Mouse (Mus musculus) testis, adult 2 months (tissue): ENCODE results near the gene Kif7. TPM values are rescaled to one million over a fixed set of nuclear protein-coding genes. Genes with fewer than 3 reads are reported as not detected.

Experiments
- H3K27ac ChIP-seq: fragments of 200-500 bp; 2 replicates; pipeline ENCODE4 v1.5.1; 2012; ENCODE audit warnings: low read depth, low read length; ENCODE audit not compliant: control insufficient read depth, insufficient read depth
- H3K27me3 ChIP-seq: fragments of 200-500 bp; 2 replicates; pipeline ENCODE4 v1.6.1; 2012; ENCODE audit warnings: mild to moderate bottlenecking, low read length, moderate library complexity; ENCODE audit not compliant: control insufficient read depth, insufficient read depth
- H3K36me3 ChIP-seq: fragments of 200-500 bp; 2 replicates; pipeline ENCODE4 v1.6.1; 2012; ENCODE audit warnings: mild to moderate bottlenecking, low read length; ENCODE audit not compliant: control insufficient read depth, insufficient read depth
- H3K4me1 ChIP-seq: fragments of 200-500 bp; 2 replicates; pipeline ENCODE4 v1.6.1; 2012; ENCODE audit warnings: low read length; ENCODE audit not compliant: control insufficient read depth, insufficient read depth
- H3K4me3 ChIP-seq: fragments of 200-500 bp; 2 replicates; pipeline ENCODE4 v1.5.1; 2012; ENCODE audit warnings: low read depth, mild to moderate bottlenecking, low read length, moderate library complexity, mixed read lengths; ENCODE audit not compliant: control insufficient read depth
- CTCF ChIP-seq: fragments of 200-500 bp; IDR thresholded peaks from 2 replicates; pipeline ENCODE4 v1.5.1; 2012; ENCODE audit warnings: low read depth, mild to moderate bottlenecking, inconsistent platforms, low read length, moderate library complexity; ENCODE audit not compliant: control insufficient read depth, insufficient read depth, insufficient replicate concordance
- POLR2A ChIP-seq: fragments of 200-500 bp; IDR thresholded peaks from 2 replicates; pipeline ENCODE4 v1.6.1; 2012; ENCODE audit warnings: low read depth, mild to moderate bottlenecking, inconsistent platforms, low read length, moderate library complexity; ENCODE audit not compliant: control insufficient read depth
- polyA plus RNA-seq: library from polyadenylated mRNA; depleted of rRNA; stranded (reverse); fragments of >200 nt; gene quantifications from 2 replicates; pipeline ENCODE4 v1.2.3, GENCODE M21; 2012; rRNA removed

Gene Kif7
- polyA plus RNA-seq, 1 experiment: 1.3 TPM

DNA sequence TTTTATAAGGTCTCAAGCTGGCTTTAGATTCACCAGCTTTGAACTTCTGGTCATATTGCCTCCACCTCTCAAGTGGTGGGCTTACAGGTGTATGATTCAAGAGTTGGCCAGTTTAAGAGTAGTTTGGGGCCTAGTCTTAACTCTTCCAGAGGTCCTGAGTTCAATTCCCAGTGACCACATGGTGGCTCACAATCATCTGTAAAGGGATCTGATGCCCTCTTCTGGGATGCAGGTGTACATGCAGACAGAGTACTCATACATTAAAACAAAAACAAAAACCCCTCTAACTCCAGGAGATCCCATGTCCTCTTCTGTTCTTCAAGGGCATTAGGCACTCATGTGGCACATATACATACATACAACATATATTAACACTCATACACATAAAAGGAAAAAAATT is 48.8 kb downstream of the Kif7 start:
- TF ChIP-seq POLR2A: no peak
- TF ChIP-seq CTCF: no peak
- H3K27me3 ChIP-seq: no peaks in the 10 kb centered on the region
- no peaks in the 10 kb centered on the region for H3K4me1 ChIP-seq
- H3K27ac ChIP-seq: no peak overlapping the region
- H3K36me3 ChIP-seq: no peaks in the 10 kb centered on the region; the same call in 1 of the 2 replicates
- no peak overlapping the region for H3K4me3 ChIP-seq

DNA sequence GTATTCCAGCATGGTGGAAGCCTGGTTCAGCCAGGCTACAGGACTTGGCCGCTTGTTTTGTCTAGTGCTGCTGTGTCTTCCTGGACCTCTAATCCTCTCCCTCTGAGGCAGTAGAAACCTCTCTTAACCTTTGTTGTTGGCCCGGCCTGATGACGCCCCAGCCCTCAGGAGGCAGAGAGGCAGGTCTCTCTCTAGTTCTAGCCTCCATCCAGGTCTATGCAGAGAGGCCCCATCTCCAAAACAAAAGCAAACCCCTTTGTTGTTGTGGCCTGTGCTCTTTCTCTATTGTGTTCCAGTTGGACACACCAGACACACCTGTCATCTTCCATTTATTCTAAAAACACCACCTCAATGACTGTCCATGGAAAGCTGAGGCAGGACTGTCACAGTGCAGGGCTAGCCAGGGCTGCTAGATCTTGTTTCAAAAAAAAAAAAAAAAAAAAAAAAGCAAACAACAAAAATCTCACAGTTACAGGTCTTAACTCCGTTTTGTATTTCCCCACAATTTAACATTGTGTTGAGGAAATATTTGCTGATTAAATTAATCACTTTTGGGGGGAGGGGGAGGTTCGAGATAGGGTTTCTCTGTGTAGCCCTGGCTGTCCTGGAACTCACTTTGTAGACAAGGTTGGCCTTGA is 54.1 kb downstream of the Kif7 start:
- Histone ChIP-seq H3K27me3 (no peaks in the 10 kb centered on the region), H3K36me3 (no peaks in the 10 kb centered on the region), H3K4me3 (peak overlapping the region; percentile 94), H3K27ac (no peak overlapping the region), H3K4me1 (peaks cover 9% of the 10 kb centered on the region)
- TF ChIP-seq POLR2A (no peak), CTCF (no peak)

DNA sequence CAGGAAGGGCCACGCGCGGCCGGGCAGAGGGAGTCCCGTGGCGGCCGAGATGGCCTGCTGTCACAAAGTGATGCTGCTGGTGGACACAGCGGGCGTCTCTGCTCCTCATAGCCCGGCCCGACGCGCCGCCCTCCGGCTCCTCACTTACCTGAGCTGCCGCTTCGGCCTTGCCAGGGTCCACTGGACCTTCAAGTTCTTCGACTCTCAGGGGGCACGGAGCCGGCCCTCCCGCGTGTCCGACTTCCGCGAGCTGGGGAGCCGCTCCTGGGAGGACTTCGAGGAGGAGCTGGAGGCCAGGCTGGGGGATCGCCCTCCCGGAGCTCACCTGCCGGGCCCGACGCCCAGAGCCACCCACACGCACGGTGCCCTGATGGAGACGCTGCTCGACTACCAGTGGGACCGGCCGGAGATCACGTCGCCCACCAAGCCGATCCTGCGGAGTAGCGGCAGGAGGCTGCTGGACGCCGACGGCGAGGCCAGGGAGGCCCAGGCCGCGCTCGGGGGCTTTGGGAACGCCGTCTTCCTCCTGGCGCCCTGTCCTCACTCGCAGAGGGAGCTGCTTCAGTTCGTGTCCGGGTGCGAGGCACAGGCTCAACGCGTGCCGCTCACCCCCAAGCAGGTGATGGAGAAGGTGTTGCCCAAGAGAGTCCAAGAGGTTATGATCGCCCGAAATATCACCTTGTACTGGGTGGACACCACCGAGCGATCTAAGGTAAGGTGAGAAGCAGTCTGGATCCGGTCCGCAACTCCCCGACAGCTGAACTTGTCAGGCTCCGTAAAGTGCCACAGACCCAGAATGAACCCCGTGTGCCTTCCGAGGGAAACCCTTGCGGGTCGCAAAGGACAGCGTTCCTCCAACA is 55.0 kb downstream of the Kif7 start:
- Histone ChIP-seq H3K4me3 (peak overlapping the region; percentile 94), H3K27ac (peak overlapping the region; percentile 76)
- TF ChIP-seq CTCF (no peak), POLR2A (no peak; the same call in 1 of the 2 replicates)

DNA sequence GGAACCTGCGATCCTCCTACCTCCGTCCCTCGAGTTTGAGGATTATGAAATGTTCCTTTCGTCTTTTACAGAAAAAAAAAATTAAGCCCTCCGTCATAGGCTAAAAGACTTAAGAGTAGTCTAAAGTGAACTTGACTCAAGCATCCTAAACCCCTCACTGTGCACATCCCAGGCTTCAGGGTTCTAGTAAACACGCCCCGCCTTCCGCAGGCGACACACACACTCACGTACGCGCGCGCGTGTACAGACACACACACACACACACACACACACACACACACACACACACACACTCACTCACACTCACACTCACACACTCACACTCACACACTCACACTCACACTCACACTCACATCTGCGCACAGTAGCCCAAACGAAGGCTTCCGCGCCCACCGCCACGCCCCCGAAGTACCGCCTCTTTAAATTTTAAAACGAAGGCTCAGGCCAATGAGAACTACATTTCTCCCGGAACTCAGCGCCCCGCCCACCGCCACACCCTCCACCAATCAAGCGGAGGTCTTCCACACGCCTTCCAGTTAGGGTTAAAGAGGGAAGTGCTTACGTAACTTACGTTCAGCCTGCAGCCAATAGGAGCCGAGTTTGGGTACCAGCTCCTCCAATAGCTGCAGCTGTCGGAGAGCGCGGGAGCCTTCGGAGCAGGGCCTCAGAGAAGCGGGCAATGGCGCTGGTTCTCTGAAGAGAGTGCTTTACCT is 55.8 kb downstream of the Kif7 start, which contains the start of gene Ticrr:
Ticrr (plus strand) TSS at position 619 of the 713 bp plus-strand sequence.
- Histone ChIP-seq H3K4me1 (peaks cover 9% of the 10 kb centered on the region), H3K27me3 (no peaks in the 10 kb centered on the region), H3K36me3 (no peaks in the 10 kb centered on the region), H3K27ac (peak within 1 kb of the TSS; percentile 76), H3K4me3 (peak within 1 kb of the TSS; percentile 94)
- TF ChIP-seq POLR2A (no peak), CTCF (no peak)

More for the DNA sequence above, 55.0 kb downstream of the Kif7 start:
- no peaks in the 10 kb centered on the region for H3K27me3 ChIP-seq
- H3K4me1 ChIP-seq: peaks cover 9% of the 10 kb centered on the region
- no peaks in the 10 kb centered on the region for H3K36me3 ChIP-seq

DNA sequence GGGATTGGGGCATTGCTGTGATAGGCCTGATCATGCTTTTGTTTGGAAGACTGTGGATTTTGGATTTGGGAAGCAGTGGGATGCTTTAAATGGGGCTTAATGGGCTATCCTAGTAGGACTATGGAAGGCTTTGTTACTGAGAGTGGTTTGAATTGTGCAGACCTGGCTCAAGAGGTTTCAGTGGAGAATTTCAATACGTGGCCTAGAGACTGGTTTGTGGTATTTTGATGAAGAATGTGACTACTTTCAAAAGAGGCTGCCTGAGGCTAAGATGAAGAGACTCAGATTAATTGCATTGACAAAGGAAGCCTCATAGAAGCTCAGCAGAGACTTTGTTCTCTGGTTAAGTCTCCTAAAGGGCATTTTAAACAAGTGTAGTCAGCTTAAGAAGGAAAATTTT is 60.9 kb downstream of the Kif7 start:
- Histone ChIP-seq H3K4me1 (peaks cover 3% of the 10 kb centered on the region), H3K36me3 (no peaks in the 10 kb centered on the region), H3K4me3 (no peak overlapping the region), H3K27ac (no peak overlapping the region), H3K27me3 (no peaks in the 10 kb centered on the region)
- no peak for TF ChIP-seq CTCF
- TF ChIP-seq POLR2A: no peak

DNA sequence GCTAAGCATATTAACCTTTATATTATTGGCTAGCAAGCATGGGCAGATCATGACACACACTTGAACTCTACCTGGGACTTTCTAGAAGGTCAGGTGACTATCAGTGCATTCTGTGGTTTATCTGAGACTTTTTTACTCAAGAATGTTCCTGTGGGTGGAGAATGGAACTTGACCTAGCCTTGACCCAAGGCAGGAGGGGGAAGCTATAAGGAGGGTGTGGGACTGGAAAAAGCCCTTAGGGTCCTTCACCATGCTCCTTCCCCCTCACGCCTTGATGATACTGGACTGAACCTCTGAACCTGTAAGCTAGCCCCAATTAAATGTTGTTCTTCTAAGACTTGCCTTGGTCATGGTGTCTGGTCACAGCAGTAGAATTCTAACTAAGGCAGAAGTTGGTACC is 61.3 kb downstream of the Kif7 start:
- no peaks in the 10 kb centered on the region for H3K4me1 ChIP-seq
- no peaks in the 10 kb centered on the region for H3K27me3 ChIP-seq
- no peak overlapping the region for H3K4me3 ChIP-seq
- H3K36me3 ChIP-seq: no peaks in the 10 kb centered on the region
- no peak for TF ChIP-seq CTCF
- no peak for TF ChIP-seq POLR2A
- H3K27ac ChIP-seq: no peak overlapping the region

DNA sequence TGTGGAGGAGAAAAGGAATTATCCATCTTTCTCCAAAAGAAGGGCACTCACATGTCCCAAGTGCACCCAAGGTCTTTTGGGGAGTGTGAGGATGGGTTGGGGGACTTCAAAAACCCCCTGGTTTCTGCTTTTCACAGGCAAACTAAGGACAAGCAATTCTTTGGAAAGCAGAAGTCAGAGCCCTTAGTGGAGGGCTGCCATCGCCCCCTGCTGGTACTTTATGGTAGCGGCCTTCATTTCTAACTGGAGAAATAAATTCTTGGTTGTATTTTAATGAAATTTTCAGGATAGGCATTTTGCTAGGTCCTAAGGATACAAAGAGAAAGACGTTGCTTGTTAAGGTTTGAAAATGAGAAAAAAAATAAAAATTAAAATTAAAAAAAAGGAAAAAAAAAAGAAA is 66.5 kb downstream of the Kif7 start:
- Histone ChIP-seq H3K36me3 (no peaks in the 10 kb centered on the region), H3K4me3 (no peak overlapping the region), H3K27me3 (no peaks in the 10 kb centered on the region), H3K4me1 (no peaks in the 10 kb centered on the region), H3K27ac (no peak overlapping the region)
- TF ChIP-seq CTCF (peak; percentile 57; the same call in 1 of the 2 replicates), POLR2A (no peak)

Other genes with a start within 250 kb of the Kif7 start
- 74.5 and 78.3 TPM in 2 replicates for gene Polg, start 249.4 kb downstream of the Kif7 start, polyA plus RNA-seq
- 43.5 and 44.2 TPM in 2 replicates for gene Rhcg, start 98.1 kb downstream of the Kif7 start, polyA plus RNA-seq
- gene Ticrr, start 55.5 kb downstream of the Kif7 start, polyA plus RNA-seq: 1.8 and 1.9 TPM in 2 replicates
- 3.2 and 4.9 TPM in 2 replicates for gene Plin1, start 17.2 kb upstream of the Kif7 start, polyA plus RNA-seq
- 35.3 and 37.8 TPM in 2 replicates for gene Pex11a, start 27.4 kb upstream of the Kif7 start, polyA plus RNA-seq
- gene Wdr93, start 27.4 kb upstream of the Kif7 start, polyA plus RNA-seq: 34.4 and 36.9 TPM in 2 replicates
- 101 and 134 TPM in 2 replicates for gene Mesp1, start 78.1 kb upstream of the Kif7 start, polyA plus RNA-seq
- 6.4 and 7.0 TPM in 2 replicates for gene Mesp2, start 95.0 kb upstream of the Kif7 start, polyA plus RNA-seq
- 1.7 and 2.3 TPM in 2 replicates for gene Anpep, start 145.3 kb upstream of the Kif7 start, polyA plus RNA-seq
- gene Ap3s2, start 204.9 kb upstream of the Kif7 start, polyA plus RNA-seq: 5.6 and 6.3 TPM in 2 replicates
- gene Arpin, start 219.6 kb upstream of the Kif7 start, polyA plus RNA-seq: 0.43 and 0.51 TPM in 2 replicates